Mouse (Mus musculus) CH12.LX (cell line): ENCODE results near the gene Adamtsl5. TPM values are rescaled to one million over a fixed set of nuclear protein-coding genes. Genes with fewer than 3 reads are reported as not detected.

ENCODE experiments used
- DNase-seq: peaks from one replicate; pipeline ENCODE4 v3.0.0-alpha.2; 2013; ENCODE audit errors: extremely low read depth
- H3K27ac ChIP-seq: 2 replicates; pipeline ENCODE4 v1.5.1; 2012; ENCODE audit warnings: low read depth, mild to moderate bottlenecking, control low read depth, moderate library complexity; ENCODE audit not compliant: insufficient read depth
- H3K27me3 ChIP-seq: replicated peaks from 2 replicates; pipeline ENCODE3; 2012; ENCODE audit warnings: inconsistent platforms
- H3K36me3 ChIP-seq, 2 experiments: replicated peaks in 1 of 2; 2 replicates each; pipeline versions ENCODE3 to v1.6.1; 2012; ENCODE audit warnings: inconsistent platforms in 1 of 2, low read length in 1 of 2, mild to moderate bottlenecking in 1 of 2, mixed read lengths in 1 of 2, moderate library complexity in 1 of 2; ENCODE audit not compliant: control insufficient read depth in 1 of 2, insufficient read depth in 1 of 2
- H3K4me1 ChIP-seq, 2 experiments: 2 replicates each; pipeline ENCODE4 v1.6.1; 2012; ENCODE audit warnings: inconsistent platforms in 1 of 2, moderate library complexity in 1 of 2; ENCODE audit not compliant: insufficient read depth in 2 of 2, control insufficient read depth in 1 of 2
- H3K4me2 ChIP-seq: 2 replicates; pipeline ENCODE4 v1.6.1; 2012; ENCODE audit warnings: low read depth, mild to moderate bottlenecking, control low read depth; ENCODE audit not compliant: poor library complexity, insufficient read depth, severe bottlenecking
- H3K4me3 ChIP-seq, 3 experiments: fragments of 150-350 bp in 1 of 3; sonication (generic) in 1 of 3; replicated peaks in 1 of 3; 2 replicates each; pipeline versions ENCODE3 to v1.5.1; 2011 to 2012; ENCODE audit warnings: low read depth in 2 of 3, low read length in 2 of 3, mild to moderate bottlenecking in 2 of 3, moderate library complexity in 2 of 3, control low read depth in 1 of 3, improper control_type of control experiment in 1 of 3, inconsistent platforms in 1 of 3, mixed read lengths in 1 of 3; ENCODE audit not compliant: poor library complexity in 1 of 3
- H3K79me2 ChIP-seq: replicated peaks from 2 replicates; pipeline ENCODE4 v1.6.1; 2012; ENCODE audit warnings: mild to moderate bottlenecking, moderate library complexity; ENCODE audit not compliant: control insufficient read depth, poor library complexity, insufficient read depth, severe bottlenecking; ENCODE audit errors: extremely low read depth
- H3K9ac ChIP-seq: 2 replicates; pipeline ENCODE4 v1.6.1; 2012; ENCODE audit warnings: low read depth, mild to moderate bottlenecking, control low read depth, moderate library complexity; ENCODE audit not compliant: insufficient read depth
- H3K9me3 ChIP-seq: replicated peaks from 2 replicates; pipeline ENCODE3; 2012; ENCODE audit warnings: low read length, inconsistent platforms, mixed read lengths
- BHLHE40 ChIP-seq: IDR thresholded peaks from 2 replicates; pipeline ENCODE4 v1.6.1; 2011; ENCODE audit warnings: mild to moderate bottlenecking, low read depth, low read length, improper control_type of control experiment
- CHD1 ChIP-seq: IDR thresholded peaks from 2 replicates; pipeline ENCODE4 v1.6.1; 2012; ENCODE audit warnings: low read depth, low read length, improper control_type of control experiment, inconsistent platforms
- CHD2 ChIP-seq: IDR thresholded peaks from 2 replicates; pipeline ENCODE4 v1.6.1; 2011; ENCODE audit warnings: low read length, improper control_type of control experiment
- CTCF ChIP-seq, 2 experiments: IDR thresholded peaks in 1 of 2; conservative IDR thresholded peaks in 1 of 2; 2 replicates each; pipeline ENCODE4 v1.5.1; 2011 to 2012; ENCODE audit warnings: low read depth in 2 of 2, low read length in 2 of 2, improper control_type of control experiment in 1 of 2, inconsistent platforms in 1 of 2, mild to moderate bottlenecking in 1 of 2, moderate library complexity in 1 of 2
- EP300 ChIP-seq: IDR thresholded peaks from 2 replicates; pipeline ENCODE4 v1.6.1; 2011; ENCODE audit warnings: low read length, improper control_type of control experiment
- ETS1 ChIP-seq: conservative IDR thresholded peaks from 2 replicates; pipeline ENCODE4 v1.6.1; 2012; ENCODE audit warnings: low read depth, mild to moderate bottlenecking, inconsistent platforms, low read length, improper control_type of control experiment, moderate library complexity
- GABPA ChIP-seq: IDR thresholded peaks from 2 replicates; pipeline ENCODE4 v1.6.1; 2012; ENCODE audit warnings: low read depth, low read length, improper control_type of control experiment, inconsistent platforms; ENCODE audit not compliant: insufficient replicate concordance
- HCFC1 ChIP-seq: IDR thresholded peaks from 2 replicates; pipeline ENCODE4 v1.6.1; 2012; ENCODE audit warnings: low read depth, mild to moderate bottlenecking, inconsistent platforms, low read length, improper control_type of control experiment
- IRF4 ChIP-seq: IDR thresholded peaks from 2 replicates; pipeline ENCODE4 v1.6.1; 2014; ENCODE audit warnings: low read depth, mild to moderate bottlenecking, inconsistent platforms, low read length, improper control_type of control experiment
- JUND ChIP-seq: conservative IDR thresholded peaks from 2 replicates; pipeline ENCODE4 v1.6.1; 2011; ENCODE audit warnings: low read depth, low read length, improper control_type of control experiment
- KAT2A ChIP-seq: IDR thresholded peaks from 2 replicates; pipeline ENCODE4 v1.6.1; 2012; ENCODE audit warnings: low read length, improper control_type of control experiment, inconsistent platforms; ENCODE audit not compliant: insufficient replicate concordance
- MAFK ChIP-seq: IDR thresholded peaks from 2 replicates; pipeline ENCODE4 v1.6.1; 2011; ENCODE audit warnings: low read length, improper control_type of control experiment; ENCODE audit not compliant: insufficient replicate concordance
- MXI1 ChIP-seq: IDR thresholded peaks from 2 replicates; pipeline ENCODE4 v1.6.1; 2011; ENCODE audit warnings: mild to moderate bottlenecking, low read depth, low read length, improper control_type of control experiment
- MYC ChIP-seq: IDR thresholded peaks from 2 replicates; pipeline ENCODE4 v1.6.1; 2011; ENCODE audit warnings: low read depth, mild to moderate bottlenecking, improper control_type of control experiment, low read length
- NELFE ChIP-seq: IDR thresholded peaks from 2 replicates; pipeline ENCODE4 v1.6.1; 2011; ENCODE audit warnings: low read depth, low read length, improper control_type of control experiment
- NRF1 ChIP-seq: IDR thresholded peaks from 2 replicates; pipeline ENCODE4 v1.6.1; 2014; ENCODE audit warnings: low read depth, mild to moderate bottlenecking, inconsistent platforms, low read length, improper control_type of control experiment, moderate library complexity
- PAX5 ChIP-seq: IDR thresholded peaks from 2 replicates; pipeline ENCODE4 v1.6.1; 2012; ENCODE audit warnings: low read length, inconsistent platforms, mixed read lengths
- RAD21 ChIP-seq: IDR thresholded peaks from 2 replicates; pipeline ENCODE4 v1.6.1; 2011; ENCODE audit warnings: low read depth, mild to moderate bottlenecking, low read length, improper control_type of control experiment, moderate library complexity
- RCOR1 ChIP-seq: conservative IDR thresholded peaks from 2 replicates; pipeline ENCODE4 v1.6.1; 2012; ENCODE audit warnings: low read depth, mild to moderate bottlenecking, inconsistent platforms, low read length, improper control_type of control experiment
- SIN3A ChIP-seq: IDR thresholded peaks from 2 replicates; pipeline ENCODE4 v1.6.1; 2012; ENCODE audit warnings: low read length, improper control_type of control experiment, inconsistent platforms
- SMC3 ChIP-seq: IDR thresholded peaks from 2 replicates; pipeline ENCODE4 v1.6.1; 2011; ENCODE audit warnings: low read depth, low read length, improper control_type of control experiment
- TCF12 ChIP-seq: IDR thresholded peaks from 2 replicates; pipeline ENCODE4 v1.6.1; 2014; ENCODE audit warnings: low read depth, mild to moderate bottlenecking, inconsistent platforms, low read length, improper control_type of control experiment
- UBTF ChIP-seq: IDR thresholded peaks from 2 replicates; pipeline ENCODE4 v1.6.1; 2012; ENCODE audit warnings: low read depth, mild to moderate bottlenecking, inconsistent platforms, low read length, improper control_type of control experiment, moderate library complexity
- USF1 ChIP-seq: IDR thresholded peaks from 2 replicates; pipeline ENCODE4 v1.6.1; 2014; ENCODE audit warnings: low read depth, mild to moderate bottlenecking, inconsistent platforms, low read length, improper control_type of control experiment
- USF2 ChIP-seq: conservative IDR thresholded peaks from 2 replicates; pipeline ENCODE4 v1.6.1; 2011; ENCODE audit warnings: low read depth, low read length, improper control_type of control experiment
- ZKSCAN1 ChIP-seq: IDR thresholded peaks from 2 replicates; pipeline ENCODE4 v1.6.1; 2012; ENCODE audit warnings: low read depth, inconsistent platforms, low read length, improper control_type of control experiment, borderline replicate concordance
- ZMIZ1 ChIP-seq: IDR thresholded peaks from 2 replicates; pipeline ENCODE4 v1.6.1; 2012; ENCODE audit warnings: low read depth, mild to moderate bottlenecking, inconsistent platforms, low read length, improper control_type of control experiment
- ZNF384 ChIP-seq: IDR thresholded peaks from 2 replicates; pipeline ENCODE4 v1.6.1; 2012; ENCODE audit warnings: low read depth, low read length, improper control_type of control experiment, inconsistent platforms
- dilution Hi-C: fragments of 300-500 bp; cut with MboI; formaldehyde crosslinking; loops from 2 replicates; pipeline ENCODE4 v1.14.3; 2020; ENCODE audit warnings: low sequenced_read_pairs; ENCODE audit not compliant: extremely low pct_unique_long_range_greater_than_20kb, extremely low pct_ligation_motif_present
- in situ Hi-C: fragments of 300-500 bp; cut with MboI; formaldehyde crosslinking; loops from 3 replicates; pipeline ENCODE4 v1.14.3; 2019; ENCODE audit warnings: low sequenced_read_pairs, low pct_ligation_motif_present, low pct_unique_long_range_greater_than_20kb, mixed read lengths
- polyA plus RNA-seq: library from polyadenylated mRNA; unstranded; fragments of >175 nt; gene quantifications from 2 replicates; pipeline ENCODE4 v1.2.1, GENCODE M21; 2012; ENCODE audit warnings: low read depth; ENCODE audit not compliant: insufficient read length
- total RNA-seq, 2 experiments: library from RNA; depleted of rRNA; stranded (reverse); fragments of 300-350 nt in 1 of 2; fragments of >200 nt in 1 of 2; gene quantifications; 2 replicates each; pipeline ENCODE4 v1.2.3; 2012 to 2014

Gene Adamtsl5
- total and polyA plus RNA-seq, 3 experiments: 0.16 to 0.55 (median 0.27) TPM

- in situ Hi-C loops: no loop called here
- no peaks in the 10 kb centered on the region for H3K36me3 ChIP-seq
- peaks cover 21% of the 10 kb centered on the region for H3K9me3 ChIP-seq
- TF ChIP-seq MAFK (no peak), MXI1 (no peak), NELFE (no peak), ZNF384 (no peak), KAT2A (no peak), CTCF (conservative IDR thresholded peaks at IDR 0.05 in 1 of 2, IDR thresholded peaks at IDR 0.05 in 1 of 2; ENCODE audit: low read depth in 2 of 2, low read length in 2 of 2) (no peak), SIN3A (no peak), MYC (no peak), JUND (no peak), GABPA (no peak), IRF4 (no peak), SMC3 (no peak), BHLHE40 (no peak)
- TF ChIP-seq, all 38 proteins: peak for 0
- Histone ChIP-seq H3K4me1 (no peaks in the 10 kb centered on the region), H3K4me3 (no peak overlapping the region), H3K9ac (no peak overlapping the region), H3K4me2 (no peak overlapping the region), H3K27ac (no peak overlapping the region), H3K27me3 (peaks cover 78% of the 10 kb centered on the region), H3K79me2 (no peaks in the 10 kb centered on the region)
- DNase-seq: no peak
- dilution Hi-C loops: no loop called here
Observed at GRCm38 (mm10) chr10:80357336-80357735, 9.1 kb upstream of the Adamtsl5 start.

DNA sequence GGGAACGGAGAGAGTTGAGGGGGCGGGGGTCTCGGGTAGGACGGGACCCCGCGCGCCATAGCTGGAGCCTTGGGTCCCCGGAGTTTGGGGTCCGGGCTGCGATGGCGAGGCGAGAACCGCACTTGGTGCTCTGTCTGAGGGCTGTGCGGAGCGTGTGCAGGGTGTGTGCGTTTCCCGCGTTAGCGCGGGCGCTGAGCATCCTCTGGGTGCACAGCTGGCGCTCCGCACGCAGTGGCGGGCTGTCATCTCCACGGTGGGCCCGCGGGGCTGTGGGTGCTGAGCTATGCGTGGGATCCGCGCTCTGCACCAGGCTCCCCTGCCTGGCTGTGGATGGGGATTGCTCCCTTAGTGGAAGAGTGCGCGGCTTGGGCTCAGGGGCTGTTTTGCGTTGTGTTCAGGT is 8.5 kb upstream of the Adamtsl5 start:
- H3K9ac ChIP-seq: no peak overlapping the region
- H3K27me3 ChIP-seq: peaks cover 84% of the 10 kb centered on the region
- H3K4me3 ChIP-seq: no peak overlapping the region
- no peaks in the 10 kb centered on the region for H3K4me1 ChIP-seq
- no peak for DNase-seq
- no peak for TF ChIP-seq USF2
- TF ChIP-seq NRF1: no peak
- TF ChIP-seq HCFC1: no peak
- no peak for TF ChIP-seq SMC3
- TF ChIP-seq UBTF: no peak
- no peak for TF ChIP-seq RAD21
- no peak for TF ChIP-seq USF1
- TF ChIP-seq CHD1: no peak
- TF ChIP-seq ZKSCAN1: no peak
- TF ChIP-seq GABPA: no peak
- no peak for TF ChIP-seq RCOR1
- TF ChIP-seq MYC: no peak
- no peak for TF ChIP-seq EP300
- TF ChIP-seq ETS1: no peak
- no peak for TF ChIP-seq PAX5
- TF ChIP-seq CHD2: no peak
- no peak for TF ChIP-seq KAT2A
- TF ChIP-seq ZMIZ1: no peak
- TF ChIP-seq TCF12: no peak
- H3K4me2 ChIP-seq: no peak overlapping the region
- dilution Hi-C loops: no loop called here
- H3K36me3 ChIP-seq: no peaks in the 10 kb centered on the region
- in situ Hi-C loops: no loop called here
- peaks cover 19% of the 10 kb centered on the region for H3K9me3 ChIP-seq
- H3K79me2 ChIP-seq: no peaks in the 10 kb centered on the region
- no peak overlapping the region for H3K27ac ChIP-seq
